Mouse (Mus musculus) intestine, embryonic 15.5 days (tissue): ENCODE results near the gene Gm45021. TPM values are rescaled to one million over a fixed set of nuclear protein-coding genes. Genes with fewer than 3 reads are reported as not detected.
A peak's percentile ranks its signal among the peaks of the same experiment; 100 is the strongest.

Experiments
- ATAC-seq: fragments of 200-750 bp; cut with Nextera tagmentation; 2 replicates; pipeline ENCODE4 v1.8.0; 2017; ENCODE audit warnings: moderate TSS enrichment, moderate library complexity
- H3K27ac ChIP-seq: fragments of 300-500 bp; sonication (generic); 2 replicates; pipeline ENCODE4 v1.5.1; 2015; ENCODE audit warnings: mild to moderate bottlenecking, inconsistent platforms
- H3K27me3 ChIP-seq: fragments of 300-500 bp; sonication (generic); replicated peaks from 2 replicates; pipeline ENCODE4 v1.6.1; 2015; ENCODE audit warnings: inconsistent platforms
- H3K36me3 ChIP-seq: fragments of 300-500 bp; sonication (generic); 2 replicates; pipeline ENCODE4 v1.6.1; 2015; ENCODE audit warnings: inconsistent platforms
- H3K4me1 ChIP-seq: fragments of 300-500 bp; sonication (generic); replicated peaks from 2 replicates; pipeline ENCODE4 v1.6.1; 2015; ENCODE audit warnings: inconsistent platforms
- H3K4me2 ChIP-seq: fragments of 300-500 bp; sonication (generic); replicated peaks from 2 replicates; pipeline ENCODE4 v1.6.1; 2015; ENCODE audit warnings: mild to moderate bottlenecking, inconsistent platforms
- H3K4me3 ChIP-seq: fragments of 300-500 bp; sonication (generic); replicated peaks from 2 replicates; pipeline ENCODE4 v1.5.1; 2015; ENCODE audit warnings: inconsistent platforms
- H3K9ac ChIP-seq: fragments of 300-500 bp; sonication (generic); 2 replicates; pipeline ENCODE4 v1.6.1; 2015; ENCODE audit warnings: inconsistent platforms
- H3K9me3 ChIP-seq: fragments of 300-500 bp; sonication (generic); 2 replicates; pipeline ENCODE4 v1.6.1; 2016; ENCODE audit warnings: inconsistent platforms
- WGBS: fragments of 180-500 bp; shearing (Covaris S2); methylation state at CpG from one replicate; pipeline ENCODE4 v1.1.7; 2015; 5-methylcytosine and 5-hydroxymethylcytosine counted together
- polyA plus RNA-seq: library from polyadenylated mRNA; unstranded; fragments of >200 nt; fragmentation: Nextera tagmentation; extraction: Ambion mirVana; gene quantifications from 2 replicates; pipeline ENCODE4 v1.2.1, GENCODE M21; 2015

The Gm45021 gene
- not detected in 2 replicates for polyA plus RNA-seq

DNA sequence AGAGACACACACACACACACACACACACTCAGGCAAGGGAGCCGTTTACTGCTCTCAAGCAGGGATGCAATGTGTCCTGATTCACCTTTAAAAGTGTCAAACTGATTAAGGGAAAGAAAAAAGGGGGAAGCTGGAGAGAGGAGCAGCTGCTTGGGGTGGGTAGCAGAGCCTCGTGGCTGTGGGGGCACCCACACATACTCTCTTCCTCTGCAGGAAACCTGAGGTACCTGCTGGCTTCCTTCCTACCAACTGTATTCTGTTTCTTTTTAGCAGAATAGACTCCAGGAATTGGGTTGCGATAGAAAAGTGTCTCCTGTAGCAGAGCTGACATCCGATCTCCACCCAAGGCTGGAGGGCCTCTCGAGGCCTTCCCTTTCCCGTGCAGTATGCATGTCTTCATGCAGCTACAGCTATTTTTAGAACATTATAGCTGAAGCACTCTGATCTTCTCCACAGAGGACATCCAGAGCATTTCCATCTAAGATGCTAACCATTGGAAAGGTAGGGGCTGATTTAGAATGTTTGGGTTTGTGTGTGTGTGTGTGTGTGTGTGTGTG, at the start of gene Gm45021:
Gene Gm45021, plus strand, starts transcription at position 417 of the 557 bp plus-strand sequence.
- Histone ChIP-seq H3K36me3 (no peaks in the 10 kb centered on the region), H3K27ac (no peak within 1 kb of the TSS), H3K4me3 (no peak within 1 kb of the TSS), H3K27me3 (no peaks in the 10 kb centered on the region), H3K4me2 (no peak within 1 kb of the TSS), H3K9me3 (no peaks in the 10 kb centered on the region), H3K9ac (no peak within 1 kb of the TSS; the same call in 1 of the 2 replicates), H3K4me1 (peaks cover 8% of the 10 kb centered on the region)
- 41% methylated on average over 6 of the region's 6 CpGs for WGBS
- ATAC-seq: no peak

- ATAC-seq: no peak
- H3K36me3 ChIP-seq: no peaks in the 10 kb centered on the region
- H3K4me2 ChIP-seq: no peak overlapping the region
- H3K9me3 ChIP-seq: no peaks in the 10 kb centered on the region
- peaks cover 4% of the 10 kb centered on the region for H3K4me1 ChIP-seq
- no peak overlapping the region for H3K4me3 ChIP-seq
- no peak overlapping the region for H3K9ac ChIP-seq
- no peaks in the 10 kb centered on the region for H3K27me3 ChIP-seq
- H3K27ac ChIP-seq: no peak overlapping the region
- WGBS: 73% methylated on average over 5 of the region's 5 CpGs
These were observed 49.5 kb upstream of the Gm45021 start for GRCm38 (mm10) chr6:48539860-48540259.

GRCm38 (mm10) chr6:48540721-48541120, 48.7 kb upstream of the Gm45021 start:
- Histone ChIP-seq H3K9me3 (no peaks in the 10 kb centered on the region), H3K27me3 (no peaks in the 10 kb centered on the region), H3K4me3 (no peak overlapping the region), H3K27ac (no peak overlapping the region), H3K4me1 (peaks cover 4% of the 10 kb centered on the region), H3K36me3 (no peaks in the 10 kb centered on the region), H3K9ac (no peak overlapping the region), H3K4me2 (no peak overlapping the region)
- 48% methylated on average over 3 of the region's 3 CpGs for WGBS
- ATAC-seq: no peak

DNA sequence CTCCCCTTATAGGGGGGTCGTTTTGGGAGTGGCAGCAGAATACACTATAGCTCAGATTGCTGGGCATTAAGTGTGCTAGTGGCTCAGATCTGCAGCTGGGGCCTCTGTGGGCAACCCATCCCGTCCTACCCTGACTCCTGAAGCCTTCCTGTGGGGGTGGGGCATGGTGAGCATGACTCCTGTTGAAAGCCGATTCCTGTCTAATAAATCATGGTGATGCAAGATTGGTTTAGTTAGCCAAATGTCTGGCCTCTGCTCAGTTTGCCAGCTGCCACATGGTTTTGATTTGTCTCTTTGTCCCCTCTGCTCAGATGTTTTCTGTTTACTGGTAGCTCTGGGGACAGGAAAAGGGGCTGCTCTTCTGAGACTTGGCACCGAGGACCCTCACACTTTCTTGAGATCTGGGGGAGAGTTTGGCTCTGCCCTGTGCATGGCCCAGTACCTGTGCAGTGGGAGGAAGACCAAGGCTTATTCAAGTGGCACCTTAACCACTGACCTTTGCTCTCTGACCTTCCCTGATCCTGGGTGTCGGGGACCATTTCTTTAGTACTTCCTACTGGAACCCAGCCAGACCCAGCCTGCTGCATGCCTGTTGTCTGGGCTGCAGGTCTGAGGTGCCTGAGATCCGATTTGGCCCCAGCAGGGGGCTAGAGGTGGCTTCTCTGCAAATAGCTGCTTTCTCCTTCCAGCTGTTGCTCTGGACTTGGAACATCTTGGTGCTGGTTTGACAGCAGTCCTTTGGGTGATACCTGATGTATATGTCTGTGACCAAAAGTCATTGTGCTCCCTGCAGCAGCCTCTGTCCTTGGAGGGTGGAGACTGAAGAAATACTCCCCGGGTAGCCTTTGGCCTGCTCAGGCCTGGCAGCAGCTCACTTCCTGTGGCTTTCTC, 47.6 kb upstream of the Gm45021 start:
- H3K4me1 ChIP-seq: peaks cover 4% of the 10 kb centered on the region
- WGBS: 27% methylated on average over 7 of the region's 7 CpGs
- H3K9ac ChIP-seq: no peak overlapping the region
- no peaks in the 10 kb centered on the region for H3K9me3 ChIP-seq
- no peak overlapping the region for H3K4me3 ChIP-seq
- H3K27me3 ChIP-seq: no peaks in the 10 kb centered on the region
- no peaks in the 10 kb centered on the region for H3K36me3 ChIP-seq
- H3K27ac ChIP-seq: no peak overlapping the region
- 0 out of 2 replicates have a peak, but pooled peaks have one; percentile 8 for ATAC-seq
- H3K4me2 ChIP-seq: no peak overlapping the region

- no peaks in the 10 kb centered on the region for H3K36me3 ChIP-seq
- 88% methylated on average over 3 of the region's 3 CpGs for WGBS
- no peak overlapping the region for H3K4me3 ChIP-seq
- no peak overlapping the region for H3K27ac ChIP-seq
- H3K27me3 ChIP-seq: no peaks in the 10 kb centered on the region
- H3K9me3 ChIP-seq: no peaks in the 10 kb centered on the region
- H3K9ac ChIP-seq: no peak overlapping the region
- peaks cover 4% of the 10 kb centered on the region; the same call in 1 of the 2 replicates for H3K4me1 ChIP-seq
- no peak overlapping the region for H3K4me2 ChIP-seq
- no peak for ATAC-seq
These were observed 46.8 kb upstream of the Gm45021 start for GRCm38 (mm10) chr6:48542631-48543030.

DNA sequence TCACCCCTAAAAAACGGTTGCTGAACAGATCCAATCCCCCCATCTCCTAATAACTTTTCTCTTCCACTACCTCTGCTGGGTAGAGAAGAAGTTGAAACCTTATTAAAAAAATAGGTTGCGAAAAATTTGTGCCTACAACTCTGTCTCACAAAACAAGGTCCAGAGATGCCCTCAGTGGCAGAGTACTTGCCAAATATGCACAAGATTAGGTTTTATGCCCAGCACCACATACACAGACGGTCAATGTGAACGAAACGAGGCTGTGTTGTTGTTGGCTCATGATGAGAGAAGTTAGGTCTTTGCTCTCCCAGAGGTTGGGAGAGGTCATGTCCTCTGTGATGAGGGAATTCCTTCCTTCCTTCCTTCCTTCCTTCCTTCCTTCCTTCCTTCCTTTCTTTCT, 44.2 kb upstream of the Gm45021 start:
- Histone ChIP-seq H3K36me3 (no peaks in the 10 kb centered on the region), H3K4me1 (peaks cover 4% of the 10 kb centered on the region; the same call in 1 of the 2 replicates), H3K4me3 (no peak overlapping the region), H3K27ac (no peak overlapping the region), H3K9ac (no peak overlapping the region), H3K27me3 (no peaks in the 10 kb centered on the region), H3K9me3 (no peaks in the 10 kb centered on the region), H3K4me2 (no peak overlapping the region)
- WGBS: 72% methylated on average over 5 of the region's 5 CpGs
- ATAC-seq: no peak

DNA sequence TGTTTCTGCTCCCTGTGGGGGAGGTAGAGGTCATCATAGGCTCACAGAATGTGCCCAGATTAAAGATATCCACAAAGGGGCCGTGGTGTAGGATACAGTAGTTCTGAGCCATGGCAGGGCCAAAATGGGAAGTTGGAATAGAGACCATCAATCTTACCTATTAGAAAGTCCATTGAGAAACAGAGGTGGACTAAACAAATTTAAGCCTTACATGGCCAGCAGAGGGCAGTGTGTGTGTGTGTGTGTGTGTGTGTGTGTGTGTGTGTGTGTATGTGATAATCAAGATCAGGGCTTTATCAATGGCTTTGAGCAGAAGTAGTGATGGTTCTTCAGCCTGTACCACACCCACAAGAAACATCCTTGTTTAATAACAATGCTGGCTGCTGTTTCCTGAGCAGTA, 43.1 kb upstream of the Gm45021 start:
- no peak overlapping the region for H3K27ac ChIP-seq
- no peak overlapping the region for H3K4me2 ChIP-seq
- ATAC-seq: no peak; the same call in 1 of the 2 replicates
- H3K4me3 ChIP-seq: no peak overlapping the region
- H3K36me3 ChIP-seq: no peaks in the 10 kb centered on the region
- 70% methylated on average over 1 of the region's 1 CpGs for WGBS
- H3K27me3 ChIP-seq: no peaks in the 10 kb centered on the region
- no peaks in the 10 kb centered on the region for H3K9me3 ChIP-seq
- H3K4me1 ChIP-seq: peaks cover 4% of the 10 kb centered on the region; the same call in 1 of the 2 replicates
- H3K9ac ChIP-seq: no peak overlapping the region

GRCm38 (mm10) chr6:48546858-48547257, 42.6 kb upstream of the Gm45021 start:
- Histone ChIP-seq H3K36me3 (no peaks in the 10 kb centered on the region), H3K27me3 (no peaks in the 10 kb centered on the region), H3K4me2 (no peak overlapping the region), H3K9me3 (no peaks in the 10 kb centered on the region), H3K4me1 (peaks cover 4% of the 10 kb centered on the region; the same call in 1 of the 2 replicates), H3K9ac (no peak overlapping the region), H3K27ac (no peak overlapping the region), H3K4me3 (no peak overlapping the region)
- no peak for ATAC-seq
- 50% methylated on average over 4 of the region's 4 CpGs for WGBS

DNA sequence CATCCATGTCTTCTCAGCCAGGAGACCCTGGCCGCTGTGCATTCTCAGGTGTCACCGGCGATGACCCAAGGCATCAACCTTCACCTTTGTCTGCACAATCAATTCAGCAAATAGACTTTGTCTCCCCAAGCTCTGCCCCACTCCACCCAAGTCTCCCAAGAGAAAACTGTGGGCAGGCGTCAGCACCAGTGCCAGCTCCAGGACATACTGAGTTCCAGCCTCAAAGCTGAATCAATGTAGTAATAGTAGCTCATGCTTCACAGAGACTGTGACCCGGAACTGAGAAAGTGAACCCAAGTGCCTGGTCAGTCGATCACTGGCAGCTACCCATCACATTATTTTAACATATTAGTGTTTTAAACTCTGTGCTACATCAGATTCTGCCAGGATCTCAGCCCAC, 41.1 kb upstream of the Gm45021 start:
- Histone ChIP-seq H3K4me1 (no peaks in the 10 kb centered on the region), H3K27ac (no peak overlapping the region), H3K36me3 (no peaks in the 10 kb centered on the region), H3K4me2 (no peak overlapping the region), H3K27me3 (no peaks in the 10 kb centered on the region), H3K9me3 (no peaks in the 10 kb centered on the region), H3K9ac (no peak overlapping the region), H3K4me3 (no peak overlapping the region)
- 79% methylated on average over 6 of the region's 6 CpGs for WGBS
- ATAC-seq: no peak

DNA sequence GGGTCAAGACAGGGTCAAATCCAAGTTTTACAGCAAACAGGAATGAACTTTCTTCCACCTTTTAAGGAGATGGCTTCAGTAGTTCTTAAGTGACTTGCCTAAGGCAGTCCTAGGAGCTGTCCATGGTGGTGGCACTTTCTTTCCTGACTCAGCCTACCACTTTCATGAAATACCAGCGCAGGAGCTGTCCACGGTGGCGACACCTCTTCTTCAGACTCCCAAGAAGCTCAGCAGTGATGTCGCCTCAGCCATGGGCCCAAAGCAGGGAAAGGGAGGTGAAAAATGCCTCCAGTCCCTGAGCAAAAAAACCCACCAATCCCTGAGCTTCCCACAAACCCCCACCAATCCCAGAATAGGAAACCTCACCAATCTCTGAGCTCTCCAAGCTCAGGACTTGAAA, 36.5 kb upstream of the Gm45021 start:
- Histone ChIP-seq H3K9ac (no peak overlapping the region), H3K4me1 (0 out of 2 replicates have a peak, but pooled peaks cover 7% of the 10 kb centered on the region), H3K36me3 (no peaks in the 10 kb centered on the region), H3K27ac (no peak overlapping the region), H3K4me2 (no peak overlapping the region), H3K27me3 (no peaks in the 10 kb centered on the region), H3K9me3 (no peaks in the 10 kb centered on the region), H3K4me3 (no peak overlapping the region)
- WGBS: 47% methylated on average over 4 of the region's 4 CpGs
- ATAC-seq: no peak

DNA sequence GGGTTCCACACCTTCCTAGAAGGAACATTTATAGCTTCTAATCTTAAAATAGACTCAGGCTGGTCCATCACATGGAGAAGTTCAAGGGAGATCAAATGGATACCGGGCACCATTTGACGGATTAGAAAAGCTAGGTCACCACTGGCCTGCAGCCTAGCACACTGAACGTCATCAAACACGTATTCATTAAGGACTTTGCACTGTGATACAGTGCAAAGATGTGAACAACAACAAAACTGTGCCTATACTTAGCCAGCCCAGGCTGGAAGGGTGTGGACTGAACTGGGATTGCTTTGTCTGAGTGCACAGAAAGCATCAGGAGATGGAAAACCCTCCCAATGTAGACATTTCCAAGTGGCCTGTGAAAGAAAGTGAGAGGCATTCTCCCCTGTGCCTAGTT, 35.6 kb upstream of the Gm45021 start:
- no peak for ATAC-seq
- Histone ChIP-seq H3K36me3 (no peaks in the 10 kb centered on the region), H3K27me3 (no peaks in the 10 kb centered on the region), H3K9me3 (no peaks in the 10 kb centered on the region), H3K9ac (no peak overlapping the region), H3K4me3 (peak overlapping the region; percentile 53; the same call in 1 of the 2 replicates), H3K4me2 (peak overlapping the region; percentile 69), H3K4me1 (0 out of 2 replicates have a peak, but pooled peaks cover 7% of the 10 kb centered on the region), H3K27ac (peak overlapping the region; percentile 97)
- 85% methylated on average over 4 of the region's 4 CpGs for whole genome bisulfite sequencing

GRCm38 (mm10) chr6:48554280-48555103, 34.9 kb upstream of the Gm45021 start, which contains the start of gene Lrrc61:
Gene Lrrc61 (plus strand): TSS chr6:48554796.
- Histone ChIP-seq H3K4me1 (0 out of 2 replicates have a peak, but pooled peaks cover 7% of the 10 kb centered on the region), H3K36me3 (no peaks in the 10 kb centered on the region), H3K9me3 (no peaks in the 10 kb centered on the region), H3K4me2 (peak within 1 kb of the TSS; percentile 69), H3K4me3 (peak within 1 kb of the TSS; percentile 53), H3K27ac (peak within 1 kb of the TSS; percentile 97), H3K9ac (peak within 1 kb of the TSS; percentile 54), H3K27me3 (no peaks in the 10 kb centered on the region)
- WGBS: under 1% methylated on average over 39 of the region's 39 CpGs
- ATAC-seq: peak; percentile 95
